Mouse (Mus musculus) megakaryocyte-erythroid progenitor cell, adult 5-6 weeks (primary cell): ENCODE data around the gene Defa36. TPM values are rescaled to one million over a fixed set of nuclear protein-coding genes. Genes with fewer than 3 reads are reported as not detected.
"Not testable (repeated sequence)": the region's sequence is repeated elsewhere in the genome, so short reads cannot be mapped to it uniquely, and the experiment has no call there.

Experiments used
- ATAC-seq: replicated peaks from 2 replicates; pipeline ENCODE4 v1.8.0; 2016; ENCODE audit warnings: mild to moderate bottlenecking, inconsistent platforms; ENCODE audit not compliant: severe bottlenecking, poor library complexity, low FRiP score, low TSS enrichment
- total RNA-seq, 2 experiments: library from RNA; stranded (forward) in 1 of 2; stranded (reverse) in 1 of 2; fragments of 200-1000, 215-1000 nt in 1 of 2; fragments of >200 nt in 1 of 2; fragmentation: Nextera tagmentation in 1 of 2; gene quantifications; 2 replicates each; pipeline ENCODE4 v1.2.3; 2014 to 2017

Defa36 gene
- total RNA-seq (2014; fragmentation: Nextera tagmentation) (not detected in 2 replicates), total RNA-seq (2017) (not detected in 2 replicates)

DNA sequence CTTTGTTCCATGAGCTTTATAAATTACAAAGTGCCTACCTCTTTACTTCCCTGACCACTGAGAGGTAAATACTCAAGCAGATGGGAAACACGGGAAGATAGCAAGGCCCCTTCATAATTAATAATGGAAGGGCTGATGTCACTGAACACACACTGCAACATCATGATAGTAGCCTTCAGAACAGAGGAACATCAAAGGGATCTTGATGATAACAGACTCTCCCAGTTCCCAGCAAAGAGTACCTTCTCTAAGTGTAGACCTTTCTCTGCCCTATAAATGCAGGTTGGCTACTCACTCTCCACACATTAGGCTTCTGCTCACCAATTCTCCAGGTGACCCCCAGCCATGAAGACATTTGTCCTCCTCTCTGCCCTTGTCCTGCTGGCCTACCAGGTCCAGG, at the start of gene Defa36:
TSS of gene Defa36 (plus strand) at position 301 of the 400 bp plus-strand sequence.
- not testable (repeated sequence) for ATAC-seq

DNA sequence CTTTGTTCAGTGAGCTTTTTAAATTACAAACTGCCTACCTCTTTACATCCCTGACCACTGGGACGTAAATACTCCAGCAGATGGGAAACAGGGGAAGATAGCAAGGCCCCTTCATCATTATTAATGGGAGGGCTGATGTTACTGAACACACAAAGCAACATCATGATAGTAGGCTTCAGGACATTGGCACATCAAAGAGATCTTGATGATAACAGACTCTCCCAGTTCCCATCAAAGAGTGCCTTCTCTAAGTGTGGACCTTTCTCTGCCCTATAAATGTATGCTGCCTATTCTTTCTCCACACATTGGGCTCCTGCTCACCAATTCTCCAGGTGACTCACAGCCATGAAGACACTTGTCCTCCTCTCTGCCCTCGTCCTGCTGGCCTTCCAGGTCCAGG, 49.0 kb upstream of the Defa36 start, which contains the start of gene Defa2:
TSS of gene Defa2 (plus strand) at position 301 of the 400 bp plus-strand sequence.
- not testable (repeated sequence) for ATAC-seq

DNA sequence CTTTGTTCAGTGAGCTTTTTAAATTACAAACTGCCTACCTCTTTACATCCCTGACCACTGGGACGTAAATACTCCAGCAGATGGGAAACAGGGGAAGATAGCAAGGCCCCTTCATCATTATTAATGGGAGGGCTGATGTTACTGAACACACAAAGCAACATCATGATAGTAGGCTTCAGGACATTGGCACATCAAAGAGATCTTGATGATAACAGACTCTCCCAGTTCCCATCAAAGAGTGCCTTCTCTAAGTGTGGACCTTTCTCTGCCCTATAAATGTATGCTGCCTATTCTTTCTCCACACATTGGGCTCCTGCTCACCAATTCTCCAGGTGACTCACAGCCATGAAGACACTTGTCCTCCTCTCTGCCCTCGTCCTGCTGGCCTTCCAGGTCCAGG, 35.7 kb upstream of the Defa36 start, which contains the start of gene Defa33:
TSS of gene Defa33 (plus strand) at position 301 of the 400 bp plus-strand sequence.
- ATAC-seq: not testable (repeated sequence)

DNA sequence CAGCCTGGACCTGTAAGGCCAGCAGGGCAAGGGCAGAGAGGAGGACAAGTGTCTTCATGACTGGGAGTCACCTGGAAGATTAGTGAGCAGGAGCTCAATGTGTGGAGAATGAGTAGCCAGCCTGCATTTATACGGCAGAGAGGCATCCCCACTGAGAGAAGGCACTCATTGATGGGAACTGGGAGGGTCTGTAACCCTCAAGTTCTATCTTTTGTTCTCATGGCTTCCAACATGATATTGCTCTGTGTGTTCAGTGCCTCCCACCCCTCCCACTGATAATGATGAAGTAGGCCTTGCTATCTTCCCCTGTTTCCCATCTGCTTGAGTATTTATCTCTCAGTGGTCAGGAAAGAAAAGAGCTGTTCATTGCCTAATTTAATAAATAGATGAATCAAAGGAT, 29.2 kb downstream of the Defa36 start, which contains the start of gene Gm7849:
TSS of gene Gm7849 (minus strand) at position 101 of the 400 bp plus-strand sequence.
- ATAC-seq: not testable (repeated sequence)

Other genes with a start within 250 kb of the Defa36 start
- not detected in 2 replicates for gene Defa31, start 235.8 kb upstream of the Defa36 start, total RNA-seq (2014; fragmentation: Nextera tagmentation)
- gene Defa31, start 235.8 kb upstream of the Defa36 start, total RNA-seq (2017): not detected in 2 replicates
- not detected in 2 replicates for gene Gm15293, start 225.8 kb upstream of the Defa36 start, total RNA-seq (2014; fragmentation: Nextera tagmentation)
- gene Gm15293, start 225.8 kb upstream of the Defa36 start, total RNA-seq (2017): not detected in 2 replicates
- gene Gm15292, start 177.7 kb upstream of the Defa36 start, total RNA-seq (2014; fragmentation: Nextera tagmentation): not detected in 2 replicates
- gene Gm15292, start 177.7 kb upstream of the Defa36 start, total RNA-seq (2017): not detected in 2 replicates
- not detected in 2 replicates for gene Defa27, start 111.9 kb upstream of the Defa36 start, total RNA-seq (2014; fragmentation: Nextera tagmentation)
- gene Defa27, start 111.9 kb upstream of the Defa36 start, total RNA-seq (2017): not detected in 2 replicates
- not detected in 2 replicates for gene Defa29, start 100.4 kb upstream of the Defa36 start, total RNA-seq (2014; fragmentation: Nextera tagmentation)
- not detected in 2 replicates for gene Defa29, start 100.4 kb upstream of the Defa36 start, total RNA-seq (2017)
- gene Defa2, start 48.9 kb upstream of the Defa36 start, total RNA-seq (2014; fragmentation: Nextera tagmentation): not detected in 2 replicates
- not detected in 2 replicates for gene Defa2, start 48.9 kb upstream of the Defa36 start, total RNA-seq (2017)
- not detected in 2 replicates for gene Defa33, start 35.6 kb upstream of the Defa36 start, total RNA-seq (2014; fragmentation: Nextera tagmentation)
- gene Defa33, start 35.6 kb upstream of the Defa36 start, total RNA-seq (2017): not detected in 2 replicates
- gene Gm7849, start 29.1 kb downstream of the Defa36 start, total RNA-seq (2014; fragmentation: Nextera tagmentation): not detected in 2 replicates
- gene Gm7849, start 29.1 kb downstream of the Defa36 start, total RNA-seq (2017): not detected in 2 replicates
- gene Defa20, start 81.8 kb downstream of the Defa36 start, total RNA-seq (2014; fragmentation: Nextera tagmentation): not detected in 2 replicates
- not detected in 2 replicates for gene Defa20, start 81.8 kb downstream of the Defa36 start, total RNA-seq (2017)
- gene Defa32, start 101.6 kb downstream of the Defa36 start, total RNA-seq (2014; fragmentation: Nextera tagmentation): not detected in 2 replicates
- gene Defa32, start 101.6 kb downstream of the Defa36 start, total RNA-seq (2017): not detected in 2 replicates
- not detected in 2 replicates for gene Defa37, start 138.0 kb downstream of the Defa36 start, total RNA-seq (2014; fragmentation: Nextera tagmentation)
- not detected in 2 replicates for gene Defa37, start 138.0 kb downstream of the Defa36 start, total RNA-seq (2017)
- not detected in 2 replicates for gene Defa28, start 155.6 kb downstream of the Defa36 start, total RNA-seq (2014; fragmentation: Nextera tagmentation)
- gene Defa28, start 155.6 kb downstream of the Defa36 start, total RNA-seq (2017): not detected in 2 replicates
- not detected in 2 replicates for gene Gm7861, start 167.1 kb downstream of the Defa36 start, total RNA-seq (2014; fragmentation: Nextera tagmentation)
- not detected in 2 replicates for gene Gm7861, start 167.1 kb downstream of the Defa36 start, total RNA-seq (2017)
- not detected in 2 replicates for gene Defa26, start 190.8 kb downstream of the Defa36 start, total RNA-seq (2014; fragmentation: Nextera tagmentation)
- gene Defa26, start 190.8 kb downstream of the Defa36 start, total RNA-seq (2017): not detected in 2 replicates
- not detected in 2 replicates for gene Defa17, start 228.4 kb downstream of the Defa36 start, total RNA-seq (2014; fragmentation: Nextera tagmentation)
- gene Defa17, start 228.4 kb downstream of the Defa36 start, total RNA-seq (2017): not detected in 2 replicates
- gene Defa34, start 238.4 kb downstream of the Defa36 start, total RNA-seq (2014; fragmentation: Nextera tagmentation): not detected in 2 replicates
- gene Defa34, start 238.4 kb downstream of the Defa36 start, total RNA-seq (2017): not detected in 2 replicates